Mouse (Mus musculus) MEL (cell line): ENCODE results near the gene Pet100. TPM values are rescaled to one million over a fixed set of nuclear protein-coding genes. Genes with fewer than 3 reads are reported as not detected.

ENCODE experiments used
- DNase-seq: peaks from one replicate; pipeline ENCODE4 v3.0.0; 2011; ENCODE audit warnings: low read depth, low spot score
- H3K27ac ChIP-seq: 2 replicates; pipeline ENCODE4 v1.5.1; 2012; ENCODE audit warnings: low read depth, mild to moderate bottlenecking, control low read depth, low read length, moderate library complexity; ENCODE audit not compliant: control insufficient read depth
- H3K27me3 ChIP-seq, 2 experiments: fragments of 150-350 bp in 1 of 2; sonication (generic) in 1 of 2; 2 replicates each; pipeline ENCODE4 v1.6.1; 2012; ENCODE audit warnings: low read length in 2 of 2, mild to moderate bottlenecking in 2 of 2, improper control_type of control experiment in 1 of 2, moderate library complexity in 1 of 2; ENCODE audit not compliant: insufficient read depth in 2 of 2, control insufficient read depth in 1 of 2
- H3K36me3 ChIP-seq, 2 experiments: 2 replicates each; pipeline ENCODE4 v1.6.1; 2012 to 2014; ENCODE audit warnings: low read length in 2 of 2, improper control_type of control experiment in 1 of 2, inconsistent platforms in 1 of 2, mild to moderate bottlenecking in 1 of 2; ENCODE audit not compliant: insufficient read depth in 2 of 2, control insufficient read depth in 1 of 2
- H3K4me1 ChIP-seq, 2 experiments: fragments of 150-350 bp in 1 of 2; sonication (generic) in 1 of 2; 2 replicates each; pipeline ENCODE4 v1.6.1; 2012; ENCODE audit warnings: low read length in 2 of 2, improper control_type of control experiment in 1 of 2, mild to moderate bottlenecking in 1 of 2; ENCODE audit not compliant: insufficient read depth in 2 of 2, control insufficient read depth in 1 of 2
- H3K4me3 ChIP-seq, 2 experiments: fragments of 150-350 bp in 1 of 2; sonication (generic) in 1 of 2; 2 replicates each; pipeline ENCODE4 v1.5.1; 2012; ENCODE audit warnings: low read depth in 2 of 2, low read length in 2 of 2, mild to moderate bottlenecking in 2 of 2, moderate library complexity in 2 of 2, control low read depth in 1 of 2, improper control_type of control experiment in 1 of 2; ENCODE audit not compliant: control insufficient read depth in 1 of 2, insufficient read depth in 1 of 2
- H3K79me2 ChIP-seq: 2 replicates; pipeline ENCODE4 v1.6.1; 2012; ENCODE audit warnings: mild to moderate bottlenecking, low read length, moderate library complexity; ENCODE audit not compliant: control insufficient read depth, poor library complexity, insufficient read depth
- H3K9ac ChIP-seq: 2 replicates; pipeline ENCODE4 v1.6.1; 2012; ENCODE audit warnings: low read depth, mild to moderate bottlenecking, control low read depth, low read length, moderate library complexity; ENCODE audit not compliant: control insufficient read depth, poor library complexity, severe bottlenecking
- H3K9me3 ChIP-seq: fragments of 150-350 bp; sonication (generic); replicated peaks from 2 replicates; pipeline ENCODE4 v1.6.1; 2012; ENCODE audit warnings: mild to moderate bottlenecking, low read length, improper control_type of control experiment, moderate library complexity; ENCODE audit not compliant: insufficient read depth
- BHLHE40 ChIP-seq: IDR thresholded peaks from 2 replicates; pipeline ENCODE4 v1.6.1; 2012; ENCODE audit warnings: low read depth, mild to moderate bottlenecking, inconsistent platforms, low read length, improper control_type of control experiment, borderline replicate concordance
- CHD2 ChIP-seq: IDR thresholded peaks from 2 replicates; pipeline ENCODE4 v1.6.1; 2011; ENCODE audit warnings: low read length, improper control_type of control experiment
- ETS1 ChIP-seq: IDR thresholded peaks from 2 replicates; pipeline ENCODE4 v1.6.1; 2012; ENCODE audit warnings: low read depth, mild to moderate bottlenecking, inconsistent platforms, low read length, improper control_type of control experiment, moderate library complexity
- GATA1 ChIP-seq: IDR thresholded peaks from 2 replicates; pipeline ENCODE4 v1.6.1; 2011; ENCODE audit warnings: low read depth, low read length, improper control_type of control experiment
- HCFC1 ChIP-seq: IDR thresholded peaks from 2 replicates; pipeline ENCODE4 v1.6.1; 2012; ENCODE audit warnings: low read depth, mild to moderate bottlenecking, inconsistent platforms, low read length, improper control_type of control experiment, moderate library complexity
- JUND ChIP-seq: IDR thresholded peaks from 2 replicates; pipeline ENCODE4 v1.6.1; 2011; ENCODE audit warnings: low read depth, mild to moderate bottlenecking, improper control_type of control experiment, low read length
- KAT2A ChIP-seq: conservative IDR thresholded peaks from 2 replicates; pipeline ENCODE4 v1.6.1; 2012; ENCODE audit warnings: low read depth, low read length, improper control_type of control experiment, inconsistent platforms
- MAFK ChIP-seq: IDR thresholded peaks from 2 replicates; pipeline ENCODE4 v1.6.1; 2011; ENCODE audit warnings: low read depth, mild to moderate bottlenecking, low read length, improper control_type of control experiment, borderline replicate concordance
- MAX ChIP-seq: IDR thresholded peaks from 2 replicates; pipeline ENCODE4 v1.6.1; 2011; ENCODE audit warnings: low read length, improper control_type of control experiment
- MAZ ChIP-seq: IDR thresholded peaks from 2 replicates; pipeline ENCODE4 v1.6.1; 2012; ENCODE audit warnings: low read depth, mild to moderate bottlenecking, inconsistent platforms, low read length, improper control_type of control experiment
- MXI1 ChIP-seq: IDR thresholded peaks from 2 replicates; pipeline ENCODE4 v1.6.1; 2011; ENCODE audit warnings: mild to moderate bottlenecking, low read depth, low read length, improper control_type of control experiment
- MYB ChIP-seq: IDR thresholded peaks from 2 replicates; pipeline ENCODE4 v1.6.1; 2011; ENCODE audit warnings: mild to moderate bottlenecking, low read depth, low read length, improper control_type of control experiment
- MYC ChIP-seq: IDR thresholded peaks from 2 replicates; pipeline ENCODE4 v1.6.1; 2011; ENCODE audit warnings: low read depth, mild to moderate bottlenecking, low read length, improper control_type of control experiment, moderate library complexity
- POLR2AphosphoS2 ChIP-seq: IDR thresholded peaks from 2 replicates; pipeline ENCODE4 v1.6.1; 2011; ENCODE audit warnings: low read length, improper control_type of control experiment
- POLR2AphosphoS5 ChIP-seq: IDR thresholded peaks from 2 replicates; pipeline ENCODE4 v1.6.1; 2012; ENCODE audit warnings: low read depth, borderline replicate concordance, mild to moderate bottlenecking, inconsistent platforms, low read length, moderate library complexity, mixed read lengths
- RAD21 ChIP-seq: IDR thresholded peaks from 2 replicates; pipeline ENCODE4 v1.6.1; 2011; ENCODE audit warnings: mild to moderate bottlenecking, low read depth, low read length, improper control_type of control experiment
- SMC3 ChIP-seq: IDR thresholded peaks from 2 replicates; pipeline ENCODE4 v1.6.1; 2011; ENCODE audit warnings: low read depth, low read length, improper control_type of control experiment
- TBP ChIP-seq: IDR thresholded peaks from 2 replicates; pipeline ENCODE4 v1.8.0; 2011; ENCODE audit warnings: low read depth, low read length, improper control_type of control experiment
- ZC3H11A ChIP-seq: IDR thresholded peaks from 2 replicates; pipeline ENCODE4 v1.6.1; 2012; ENCODE audit warnings: low read depth, mild to moderate bottlenecking, inconsistent platforms, low read length, improper control_type of control experiment
- ZMIZ1 ChIP-seq: IDR thresholded peaks from 2 replicates; pipeline ENCODE4 v1.6.1; 2012; ENCODE audit warnings: low read depth, mild to moderate bottlenecking, inconsistent platforms, low read length, improper control_type of control experiment, moderate library complexity
- polyA plus RNA-seq, 2 experiments: library from polyadenylated mRNA; stranded (reverse) in 1 of 2; unstranded in 1 of 2; fragments of >175 nt in 1 of 2; fragments of >200 nt in 1 of 2; gene quantifications; 2 replicates each; pipeline versions ENCODE4 v1.2.1 to v1.2.4; 2012; ENCODE audit warnings: low replicate concordance in 2 of 2, low read depth in 1 of 2; ENCODE audit not compliant: insufficient read length in 2 of 2, insufficient read depth in 1 of 2, missing spikeins in 1 of 2
- total RNA-seq: library from RNA; depleted of rRNA; stranded (reverse); fragments of 300-350 nt; gene quantifications from 2 replicates; pipeline ENCODE4 v1.2.3, GENCODE M21; 2012

Gene Pet100
- total and polyA plus RNA-seq, 3 experiments = 58.7 to 64.2 TPM; not detected in 1

GRCm38 (mm10) chr8:3652845-3653244 is 31.5 kb downstream of the Pet100 start:
- DNase-seq = peak; percentile 42
- H3K9me3 ChIP-seq = no peaks in the 10 kb centered on the region
- H3K4me3 ChIP-seq = no peak overlapping the region
- no peak overlapping the region for H3K27ac ChIP-seq
- no peaks in the 10 kb centered on the region for H3K79me2 ChIP-seq
- H3K4me1 ChIP-seq = 0 out of 4 replicates have a peak, but pooled peaks cover 0 to 9% of the 10 kb centered on the region in 2 experiments
- TF ChIP-seq KAT2A (no peak), GATA1 (peak; percentile 11; the same call in 1 of the 2 replicates), CHD2 (no peak), ZC3H11A (no peak), MXI1 (peak; percentile 28; the same call in 1 of the 2 replicates), MYC (0 out of 2 replicates have a peak, but pooled peaks have one; percentile 12), BHLHE40 (peak; percentile 93), ETS1 (peak; percentile 10; the same call in 1 of the 2 replicates), MAX (0 out of 2 replicates have a peak, but pooled peaks have one; percentile 31)
- no peaks in the 10 kb centered on the region for H3K27me3 ChIP-seq
- H3K9ac ChIP-seq = no peak overlapping the region
- no peaks in the 10 kb centered on the region for H3K36me3 ChIP-seq

DNA sequence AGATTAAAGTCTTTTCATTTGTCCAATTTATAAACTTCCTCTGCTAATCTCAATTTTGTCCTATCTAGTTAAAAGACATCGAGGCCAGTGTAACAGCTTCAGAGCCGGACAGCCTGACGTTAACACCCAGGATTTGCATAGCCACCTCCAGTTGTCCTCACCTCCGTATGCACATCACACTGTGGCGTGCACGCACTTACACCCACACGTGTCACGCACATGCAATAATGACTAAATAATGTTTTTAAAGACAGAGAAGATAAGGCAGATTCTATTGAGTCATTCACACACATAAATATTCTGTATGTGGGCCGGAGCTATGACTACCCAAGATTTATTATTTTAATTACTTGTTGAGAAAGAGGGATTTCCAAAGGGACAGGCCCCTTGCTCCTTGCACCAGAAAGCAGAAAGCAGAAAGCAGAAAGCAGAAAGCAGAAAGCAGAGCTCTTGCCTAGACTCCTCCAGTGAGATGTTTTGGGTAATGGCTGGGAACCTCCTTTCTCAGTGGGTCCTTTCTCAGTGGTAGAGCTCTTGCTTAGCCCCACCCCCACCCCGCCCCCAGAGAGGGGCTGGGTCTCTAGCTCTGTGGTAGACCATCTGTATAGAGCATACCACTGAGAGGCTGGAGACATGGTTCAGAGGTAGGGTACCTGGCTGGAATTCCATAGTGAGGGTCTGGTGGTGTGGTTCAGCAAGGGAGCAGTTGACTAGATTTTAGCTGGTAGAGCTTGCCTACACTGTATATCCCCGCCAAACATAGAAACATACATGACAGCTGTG is 33.6 kb downstream of the Pet100 start:
- Histone ChIP-seq H3K27ac (no peak overlapping the region), H3K4me1 (no peaks in the 10 kb centered on the region), H3K36me3 (no peaks in the 10 kb centered on the region), H3K9ac (no peak overlapping the region), H3K27me3 (no peaks in the 10 kb centered on the region; a peak in 1 of 4 replicates), H3K79me2 (no peaks in the 10 kb centered on the region), H3K4me3 (no peak overlapping the region), H3K9me3 (no peaks in the 10 kb centered on the region)
- no peak for DNase-seq
- TF ChIP-seq KAT2A = no peak
- TF ChIP-seq RAD21 = no peak
- no peak for TF ChIP-seq JUND
- no peak for TF ChIP-seq TBP
- no peak for TF ChIP-seq MAZ

DNA sequence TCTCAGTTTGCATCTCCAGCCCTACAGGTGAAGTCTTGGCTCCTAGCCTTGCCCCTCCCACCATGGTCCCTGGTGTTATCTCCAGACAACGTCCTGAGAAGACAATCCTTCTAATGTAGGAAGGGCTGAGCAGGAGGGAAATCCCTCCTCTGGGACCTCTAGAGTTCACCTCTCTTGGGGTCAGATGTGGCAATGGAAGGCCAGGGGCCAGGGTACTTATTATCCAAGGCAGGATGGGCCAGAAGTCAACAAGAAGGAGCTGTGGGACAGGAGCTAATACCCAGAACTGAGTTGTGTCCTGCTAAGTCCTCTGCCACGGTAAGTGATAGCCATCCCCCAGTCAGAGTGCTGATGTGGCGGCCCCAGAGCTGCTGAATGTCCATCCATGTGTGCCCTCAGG is 34.2 kb downstream of the Pet100 start, which contains the start of gene Retn:
Retn (plus strand) TSS at position 245 of the 400 bp plus-strand sequence.
- Histone ChIP-seq H3K4me3 (no peak within 1 kb of the TSS), H3K9me3 (no peaks in the 10 kb centered on the region), H3K79me2 (no peaks in the 10 kb centered on the region), H3K36me3 (no peaks in the 10 kb centered on the region), H3K27me3 (no peaks in the 10 kb centered on the region; a peak in 1 of 4 replicates), H3K4me1 (no peaks in the 10 kb centered on the region), H3K27ac (no peak within 1 kb of the TSS), H3K9ac (no peak within 1 kb of the TSS)
- no peak for TF ChIP-seq MYB
- no peak for TF ChIP-seq ETS1
- TF ChIP-seq MAFK = no peak
- no peak for TF ChIP-seq HCFC1
- TF ChIP-seq POLR2AphosphoS5 = no peak
- no peak for TF ChIP-seq POLR2AphosphoS2
- no peak for TF ChIP-seq ZMIZ1
- no peak for TF ChIP-seq TBP
- TF ChIP-seq SMC3 = no peak
- DNase-seq = no peak
